Mouse (Mus musculus) bone marrow macrophage, adult 2 months (primary cell): ENCODE results near the gene Tnip1.

Experiments
- CTCF ChIP-seq: IDR thresholded peaks from 2 replicates; pipeline ENCODE4 v1.5.1; 2012; ENCODE audit warnings: low read depth, mild to moderate bottlenecking, low read length, moderate library complexity
- POLR2A ChIP-seq: IDR thresholded peaks from 2 replicates; pipeline ENCODE4 v1.6.1; 2012; ENCODE audit warnings: mild to moderate bottlenecking, low read depth, low read length, borderline replicate concordance

- TF ChIP-seq POLR2A (no peak), CTCF (peak; percentile 37; the same call in 1 of the 2 replicates)
Observed at GRCm38 (mm10) chr11:54931405-54932093, 31.2 kb downstream of the Tnip1 start.
